Mouse (Mus musculus) spleen, embryonic (tissue): ENCODE data around the gene Defb46.

ENCODE experiments used
- CTCF ChIA-PET: fragments of 350-600 bp; sonication (Branson Sonifier 250); formaldehyde crosslinking; loops from one replicate; lab custom pipeline; 2022; lab: Charles Lee

Defb46 gene

DNA sequence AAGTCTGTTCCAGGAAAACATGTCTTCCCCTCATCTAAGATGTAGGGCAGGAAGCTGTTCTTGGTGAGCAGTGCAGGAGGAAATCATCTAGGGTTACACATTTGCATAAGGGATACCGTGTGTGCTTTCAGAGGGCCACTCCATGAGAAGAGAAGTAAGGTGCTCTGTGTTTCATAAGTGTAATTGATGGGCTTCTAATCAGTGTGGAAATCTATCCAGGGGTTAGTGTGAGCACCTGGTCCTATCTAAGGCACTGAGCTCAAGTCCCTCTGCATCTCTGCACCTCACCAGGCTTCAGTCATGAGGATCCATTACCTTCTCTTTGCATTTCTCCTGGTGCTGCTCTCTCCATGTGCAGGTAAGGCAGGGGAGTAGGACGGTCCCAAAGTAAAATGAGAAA, at the start of gene Defb46:
Gene Defb46, plus strand, starts transcription at position 301 of the 400 bp plus-strand sequence.
- CTCF ChIA-PET = no interaction called here

- CTCF ChIA-PET = no interaction called here
Measured at GRCm38 (mm10) chr8:19225161-19225560, 14.6 kb upstream of the Defb46 start, which contains the start of gene Defb6. TSS of gene Defb6 (plus strand) at chr8:19225478.

DNA sequence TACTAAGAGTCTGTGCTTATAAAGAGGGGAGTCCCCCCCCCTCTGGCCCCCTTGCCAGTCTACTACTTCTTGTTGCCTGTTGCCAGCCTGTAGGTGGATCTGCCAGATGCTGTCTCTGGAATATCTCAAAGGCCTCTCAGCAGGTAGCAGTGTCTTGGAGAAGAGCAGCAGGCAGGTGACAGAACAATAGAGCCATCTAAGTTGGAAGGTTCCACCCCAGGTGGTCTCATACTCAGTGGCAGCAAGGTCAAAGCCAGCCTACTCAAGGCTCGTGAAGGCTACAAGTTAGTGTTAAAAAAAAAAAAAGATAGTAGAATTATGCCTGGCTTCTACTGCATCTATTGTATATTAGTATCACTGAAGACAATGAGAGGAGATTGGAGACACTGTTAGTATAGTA, 1.6 kb upstream of the Defb46 start:
- CTCF ChIA-PET = no interaction called here

DNA sequence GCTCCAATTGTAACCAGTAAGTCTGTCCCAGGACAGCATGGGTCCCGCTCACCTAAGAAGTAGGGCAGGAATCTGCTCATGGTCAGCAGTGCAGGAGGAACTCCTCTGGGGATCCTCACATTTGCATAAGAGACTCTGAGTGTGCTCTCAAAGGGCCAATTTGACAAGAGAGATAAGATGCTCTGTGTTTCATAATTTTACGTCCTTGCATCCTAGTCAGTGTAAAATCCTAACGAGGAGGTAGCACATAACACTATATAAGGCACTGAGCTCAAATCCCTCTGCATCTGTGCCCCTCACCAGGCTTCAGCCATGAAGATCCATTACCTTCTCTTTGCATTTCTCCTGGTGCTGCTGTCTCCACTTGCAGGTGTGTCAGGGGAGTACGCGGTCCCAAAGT, 7.6 kb downstream of the Defb46 start, which contains the start of gene Defb5:
Gene Defb5, plus strand, starts transcription at position 301 of the 400 bp plus-strand sequence.
- CTCF ChIA-PET = no interaction called here

DNA sequence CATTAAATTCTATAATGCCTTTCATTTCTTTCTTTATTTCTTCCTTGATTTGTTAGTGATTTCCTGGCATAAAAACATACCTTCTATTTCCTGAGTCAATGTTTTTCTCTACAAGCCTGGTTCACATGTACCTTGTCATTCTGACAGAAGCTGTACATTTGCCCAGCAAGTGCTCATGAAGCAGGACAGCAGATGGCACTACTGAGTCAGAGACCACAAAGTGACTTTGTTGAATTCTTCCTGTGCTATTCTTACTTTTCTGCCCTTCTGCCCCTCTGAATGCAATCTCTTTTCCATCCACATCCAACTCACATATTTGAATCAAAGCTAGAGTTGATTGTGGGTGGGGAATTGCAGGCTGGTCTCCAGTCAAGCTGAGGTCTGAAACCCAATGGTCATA, 18.4 kb downstream of the Defb46 start:
- CTCF ChIA-PET = no interaction called here

DNA sequence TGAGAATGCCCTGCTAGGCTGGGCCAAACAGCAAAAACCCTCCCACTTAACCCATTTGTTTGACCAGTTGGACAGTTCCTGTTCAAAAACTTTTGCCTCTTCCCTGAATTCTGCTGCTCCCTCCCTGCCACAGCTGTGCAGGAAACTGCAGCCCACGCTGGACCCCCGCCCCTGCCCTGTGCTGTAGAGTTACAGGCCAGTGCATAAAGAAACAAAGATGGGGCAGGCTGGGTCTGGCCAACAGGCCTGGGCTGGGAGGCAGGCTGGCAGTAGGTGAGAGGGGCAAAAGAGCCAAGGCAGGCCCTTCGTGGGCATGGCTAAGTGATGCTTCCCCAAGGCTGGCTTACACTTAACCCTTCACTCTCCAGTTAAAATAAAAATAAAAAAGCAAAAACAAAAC, 20.0 kb downstream of the Defb46 start:
- CTCF ChIA-PET = no interaction called here
